Mouse (Mus musculus) testis, adult 2 months (tissue): ENCODE results near the gene Timm13. TPM values are rescaled to one million over a fixed set of nuclear protein-coding genes. Genes with fewer than 3 reads are reported as not detected.

Source experiments
- H3K27ac ChIP-seq: fragments of 200-500 bp; 2 replicates; pipeline ENCODE4 v1.5.1; 2012; ENCODE audit warnings: low read depth, low read length; ENCODE audit not compliant: control insufficient read depth, insufficient read depth
- H3K27me3 ChIP-seq: fragments of 200-500 bp; 2 replicates; pipeline ENCODE4 v1.6.1; 2012; ENCODE audit warnings: mild to moderate bottlenecking, low read length, moderate library complexity; ENCODE audit not compliant: control insufficient read depth, insufficient read depth
- H3K36me3 ChIP-seq: fragments of 200-500 bp; 2 replicates; pipeline ENCODE4 v1.6.1; 2012; ENCODE audit warnings: mild to moderate bottlenecking, low read length; ENCODE audit not compliant: control insufficient read depth, insufficient read depth
- H3K4me1 ChIP-seq: fragments of 200-500 bp; 2 replicates; pipeline ENCODE4 v1.6.1; 2012; ENCODE audit warnings: low read length; ENCODE audit not compliant: control insufficient read depth, insufficient read depth
- H3K4me3 ChIP-seq: fragments of 200-500 bp; 2 replicates; pipeline ENCODE4 v1.5.1; 2012; ENCODE audit warnings: low read depth, mild to moderate bottlenecking, low read length, moderate library complexity, mixed read lengths; ENCODE audit not compliant: control insufficient read depth
- CTCF ChIP-seq: fragments of 200-500 bp; IDR thresholded peaks from 2 replicates; pipeline ENCODE4 v1.5.1; 2012; ENCODE audit warnings: low read depth, mild to moderate bottlenecking, inconsistent platforms, low read length, moderate library complexity; ENCODE audit not compliant: control insufficient read depth, insufficient read depth, insufficient replicate concordance
- POLR2A ChIP-seq: fragments of 200-500 bp; IDR thresholded peaks from 2 replicates; pipeline ENCODE4 v1.6.1; 2012; ENCODE audit warnings: low read depth, mild to moderate bottlenecking, inconsistent platforms, low read length, moderate library complexity; ENCODE audit not compliant: control insufficient read depth
- polyA plus RNA-seq: library from polyadenylated mRNA; depleted of rRNA; stranded (reverse); fragments of >200 nt; gene quantifications from 2 replicates; pipeline ENCODE4 v1.2.3, GENCODE M21; 2012; rRNA removed

The Timm13 gene
- polyA plus RNA-seq, 1 experiment: 76.7 TPM

- no peak overlapping the region for H3K27ac ChIP-seq
- no peaks in the 10 kb centered on the region for H3K27me3 ChIP-seq
- peaks cover 2% of the 10 kb centered on the region for H3K4me1 ChIP-seq
- TF ChIP-seq CTCF (no peak), POLR2A (no peak)
- no peaks in the 10 kb centered on the region; the same call in none of the 2 replicates for H3K36me3 ChIP-seq
- no peak overlapping the region for H3K4me3 ChIP-seq
Measured at GRCm38 (mm10) chr10:80857386-80857785, 43.4 kb downstream of the Timm13 start.

GRCm38 (mm10) chr10:80856908-80857307 lies 43.9 kb downstream of the Timm13 start:
- Histone ChIP-seq H3K4me3 (peak overlapping the region; percentile 26), H3K27me3 (no peaks in the 10 kb centered on the region), H3K27ac (no peak overlapping the region), H3K4me1 (peaks cover 2% of the 10 kb centered on the region), H3K36me3 (no peaks in the 10 kb centered on the region; the same call in none of the 2 replicates)
- TF ChIP-seq CTCF (no peak), POLR2A (no peak)

DNA sequence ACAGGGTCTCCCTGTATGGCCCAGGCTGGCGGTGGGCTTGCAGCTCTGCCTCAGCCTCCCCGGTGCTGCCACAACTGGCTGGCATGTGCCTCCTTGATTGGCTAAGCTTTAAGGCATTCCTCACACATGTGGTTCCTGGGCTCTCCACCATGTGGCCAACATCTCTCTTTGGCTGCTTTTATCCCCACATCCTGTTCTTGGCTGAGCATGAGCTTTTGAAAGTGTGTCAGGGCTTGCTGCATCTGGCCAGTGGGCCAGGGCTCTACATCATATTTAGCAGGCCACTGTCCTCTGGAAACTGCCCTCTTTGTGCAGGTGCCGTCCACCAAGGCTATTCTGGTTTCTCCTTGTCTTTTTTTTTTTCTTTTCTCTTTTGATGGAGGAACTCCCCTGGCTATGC lies 44.5 kb downstream of the Timm13 start:
- Histone ChIP-seq H3K27me3 (no peaks in the 10 kb centered on the region), H3K36me3 (no peaks in the 10 kb centered on the region; the same call in none of the 2 replicates), H3K4me3 (peak overlapping the region; percentile 81), H3K4me1 (peaks cover 2% of the 10 kb centered on the region), H3K27ac (no peak overlapping the region)
- TF ChIP-seq CTCF (no peak), POLR2A (no peak)

DNA sequence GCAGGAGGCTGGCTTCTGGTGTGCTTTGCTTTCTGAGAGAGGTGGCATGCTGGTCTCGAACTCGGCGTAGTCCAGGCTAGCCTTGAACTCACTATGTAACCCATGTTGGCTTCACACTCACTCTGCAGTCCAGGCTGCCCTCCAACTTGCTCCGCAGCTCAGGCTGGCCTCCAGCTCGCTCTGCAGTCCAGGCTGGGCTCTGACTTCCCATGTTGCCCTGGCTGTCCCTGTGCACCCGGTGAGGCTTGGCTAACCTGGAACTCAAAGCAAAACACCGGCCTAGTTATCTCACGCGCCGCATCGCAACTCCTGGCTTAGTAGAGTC lies 45.1 kb downstream of the Timm13 start:
- no peak for TF ChIP-seq CTCF
- no peak for TF ChIP-seq POLR2A
- Histone ChIP-seq H3K27ac (no peak overlapping the region), H3K4me1 (peaks cover 2% of the 10 kb centered on the region), H3K36me3 (no peaks in the 10 kb centered on the region; the same call in none of the 2 replicates), H3K4me3 (peak overlapping the region; percentile 81), H3K27me3 (no peaks in the 10 kb centered on the region)

GRCm38 (mm10) chr10:80854913-80855748 lies 45.6 kb downstream of the Timm13 start, which contains the start of the genes Lsm7 and Sppl2b:
Gene Lsm7, minus strand, starts transcription at chr10:80855209.
Gene Sppl2b, plus strand, starts transcription at chr10:80855275.
- TF ChIP-seq CTCF (no peak), POLR2A (peak; percentile 88)
- Histone ChIP-seq H3K27me3 (no peaks in the 10 kb centered on the region), H3K36me3 (no peaks in the 10 kb centered on the region; the same call in none of the 2 replicates), H3K4me3 (peak within 1 kb of the TSS; percentile 81), H3K4me1 (peaks cover 2% of the 10 kb centered on the region), H3K27ac (peak within 1 kb of the TSS; percentile 34)

Other genes with a start within 250 kb of the Timm13 start
- 18.9 and 20.5 TPM in 2 replicates for gene Btbd2, start 243.9 kb downstream of the Timm13 start, polyA plus RNA-seq
- 53.5 and 60.4 TPM in 2 replicates for gene Mknk2, start 222.9 kb downstream of the Timm13 start, polyA plus RNA-seq
- gene Mob3a, start 199.0 kb downstream of the Timm13 start, polyA plus RNA-seq: 11.1 and 12.5 TPM in 2 replicates
- 339 and 385 TPM in 2 replicates for gene Izumo4, start 198.8 kb downstream of the Timm13 start, polyA plus RNA-seq
- gene Ap3d1, start 158.7 kb downstream of the Timm13 start, polyA plus RNA-seq: 178 and 195 TPM in 2 replicates
- gene Dot1l, start 145.8 kb downstream of the Timm13 start, polyA plus RNA-seq: 168 and 189 TPM in 2 replicates
- gene Sf3a2, start 102.8 kb downstream of the Timm13 start, polyA plus RNA-seq: 65.7 and 67.4 TPM in 2 replicates
- gene Plekhj1, start 102.3 kb downstream of the Timm13 start, polyA plus RNA-seq: 41.4 and 45.8 TPM in 2 replicates
- gene Amh, start 95.7 kb downstream of the Timm13 start, polyA plus RNA-seq: 2.5 and 3.2 TPM in 2 replicates
- gene Jsrp1, start 87.5 kb downstream of the Timm13 start, polyA plus RNA-seq: 1.2 and 1.4 TPM in 2 replicates
- 261 and 275 TPM in 2 replicates for gene Oaz1, start 74.3 kb downstream of the Timm13 start, polyA plus RNA-seq
- 0.16 and 0.26 TPM in 2 replicates for gene Lingo3, start 56.9 kb downstream of the Timm13 start, polyA plus RNA-seq
- gene Lsm7, start 45.8 kb downstream of the Timm13 start, polyA plus RNA-seq: 60.3 and 67.0 TPM in 2 replicates
- gene Sppl2b, start 45.7 kb downstream of the Timm13 start, polyA plus RNA-seq: 169 and 173 TPM in 2 replicates
- 2.0 and 2.7 TPM in 2 replicates for gene Tmprss9, start 29.1 kb downstream of the Timm13 start, polyA plus RNA-seq
- gene Lmnb2, start 17.3 kb upstream of the Timm13 start, polyA plus RNA-seq: 177 TPM in 2 replicates
- 7.8 and 9.1 TPM in 2 replicates for gene Gadd45b, start 29.1 kb upstream of the Timm13 start, polyA plus RNA-seq
- 1.0 and 1.6 TPM in 2 replicates for gene Gng7, start 114.0 kb upstream of the Timm13 start, polyA plus RNA-seq
- gene Diras1, start 124.7 kb upstream of the Timm13 start, polyA plus RNA-seq: 0.95 and 1.4 TPM in 2 replicates
- 39.6 and 46.3 TPM in 2 replicates for gene Slc39a3, start 136.5 kb upstream of the Timm13 start, polyA plus RNA-seq
- gene Sgta, start 159.2 kb upstream of the Timm13 start, polyA plus RNA-seq: 203 and 224 TPM in 2 replicates
- 318 and 378 TPM in 2 replicates for gene Thop1, start 169.1 kb upstream of the Timm13 start, polyA plus RNA-seq
- gene Creb3l3, start 197.9 kb upstream of the Timm13 start, polyA plus RNA-seq: 0.40 and 0.70 TPM in 2 replicates
- 147 and 192 TPM in 2 replicates for gene Map2k2, start 204.9 kb upstream of the Timm13 start, polyA plus RNA-seq
- gene Zbtb7a, start 234.3 kb upstream of the Timm13 start, polyA plus RNA-seq: 5.6 and 6.0 TPM in 2 replicates